Mouse (Mus musculus) CH12.LX (cell line): ENCODE results near the gene Carhsp1.

Source experiments
- CHD2 ChIP-seq: IDR thresholded peaks from 2 replicates; pipeline ENCODE4 v1.6.1; 2011; ENCODE audit warnings: low read length, improper control_type of control experiment
- CTCF ChIP-seq, 2 experiments: IDR thresholded peaks in 1 of 2; conservative IDR thresholded peaks in 1 of 2; 2 replicates each; pipeline ENCODE4 v1.5.1; 2011 to 2012; ENCODE audit warnings: low read depth in 2 of 2, low read length in 2 of 2, improper control_type of control experiment in 1 of 2, inconsistent platforms in 1 of 2, mild to moderate bottlenecking in 1 of 2, moderate library complexity in 1 of 2
- E2F4 ChIP-seq: IDR thresholded peaks from 2 replicates; pipeline ENCODE4 v1.6.1; 2011; ENCODE audit warnings: low read depth, low read length, improper control_type of control experiment; ENCODE audit not compliant: insufficient replicate concordance
- KAT2A ChIP-seq: IDR thresholded peaks from 2 replicates; pipeline ENCODE4 v1.6.1; 2012; ENCODE audit warnings: low read length, improper control_type of control experiment, inconsistent platforms; ENCODE audit not compliant: insufficient replicate concordance
- POLR2A ChIP-seq: IDR thresholded peaks from 2 replicates; pipeline ENCODE4 v1.6.1; 2011; ENCODE audit warnings: low read depth, mild to moderate bottlenecking, improper control_type of control experiment, low read length
- SMC3 ChIP-seq: IDR thresholded peaks from 2 replicates; pipeline ENCODE4 v1.6.1; 2011; ENCODE audit warnings: low read depth, low read length, improper control_type of control experiment
- USF2 ChIP-seq: conservative IDR thresholded peaks from 2 replicates; pipeline ENCODE4 v1.6.1; 2011; ENCODE audit warnings: low read depth, low read length, improper control_type of control experiment
- ZKSCAN1 ChIP-seq: IDR thresholded peaks from 2 replicates; pipeline ENCODE4 v1.6.1; 2012; ENCODE audit warnings: low read depth, inconsistent platforms, low read length, improper control_type of control experiment, borderline replicate concordance

GRCm38 (mm10) chr16:8670041-8671035 is 1.6 kb downstream of the Carhsp1 start:
- no peak for TF ChIP-seq POLR2A
- no peak for TF ChIP-seq E2F4
- no peak for TF ChIP-seq CHD2
- TF ChIP-seq CTCF (conservative IDR thresholded peaks at IDR 0.05 in 1 of 2, IDR thresholded peaks at IDR 0.05 in 1 of 2; ENCODE audit: low read depth in 2 of 2, low read length in 2 of 2), result no peak
- no peak for TF ChIP-seq KAT2A
- no peak for TF ChIP-seq USF2
- no peak for TF ChIP-seq SMC3
- no peak for TF ChIP-seq ZKSCAN1
